Mouse (Mus musculus): ENCODE results near the gene Adgrl3. TPM values are rescaled to one million over a fixed set of nuclear protein-coding genes. Genes with fewer than 3 reads are reported as not detected.
"Not testable (repeated sequence)": the region's sequence is repeated elsewhere in the genome, so short reads cannot be mapped to it uniquely, and the experiment has no call there.

Adgrl3 gene
- total RNA-seq, 2 experiments from 2014 or later, result 157 to 179 TPM

- no peak for DNase-seq
Observed at GRCm38 (mm10) chr5:81417326-81417725, 397.4 kb downstream of the Adgrl3 start.

GRCm38 (mm10) chr5:81427393-81427792, 407.5 kb downstream of the Adgrl3 start:
- no peak for DNase-seq

- no peak for DNase-seq
Observed at GRCm38 (mm10) chr5:81436375-81436774, 416.4 kb downstream of the Adgrl3 start.

GRCm38 (mm10) chr5:81442150-81442549, 422.2 kb downstream of the Adgrl3 start:
- no peak for DNase-seq

- DNase-seq, result no peak
Observed at GRCm38 (mm10) chr5:81465971-81466370, 446.0 kb downstream of the Adgrl3 start.

- no peak for DNase-seq
Observed at GRCm38 (mm10) chr5:81474681-81475080, 454.7 kb downstream of the Adgrl3 start.

GRCm38 (mm10) chr5:81475406-81475805, 455.5 kb downstream of the Adgrl3 start:
- no peak for DNase-seq

- no peak for DNase-seq
Observed at GRCm38 (mm10) chr5:81475971-81476606, 456.2 kb downstream of the Adgrl3 start.

GRCm38 (mm10) chr5:81480911-81481310, 461.0 kb downstream of the Adgrl3 start:
- no peak for DNase-seq

- DNase-seq, result no peak
Observed at GRCm38 (mm10) chr5:81483890-81484289, 464.0 kb downstream of the Adgrl3 start.

- no peak for DNase-seq
Observed at GRCm38 (mm10) chr5:81501076-81501475, 481.1 kb downstream of the Adgrl3 start.

GRCm38 (mm10) chr5:81518720-81519496, 499.0 kb downstream of the Adgrl3 start:
- no peak for DNase-seq

- peak in 1 of 2 experiments; percentile 24 for DNase-seq
Observed at GRCm38 (mm10) chr5:81519497-81520382, 499.8 kb downstream of the Adgrl3 start.

GRCm38 (mm10) chr5:81522760-81523159, 502.8 kb downstream of the Adgrl3 start:
- DNase-seq, result no peak

GRCm38 (mm10) chr5:81524532-81524961, 504.6 kb downstream of the Adgrl3 start:
- no peak for DNase-seq

- DNase-seq, result no peak
Observed at GRCm38 (mm10) chr5:81525326-81525725, 505.4 kb downstream of the Adgrl3 start.

- peak in 1 of 2 experiments; percentile 13 for DNase-seq
Observed at GRCm38 (mm10) chr5:81531639-81532038, 511.7 kb downstream of the Adgrl3 start.

GRCm38 (mm10) chr5:81550211-81550610, 530.3 kb downstream of the Adgrl3 start:
- no peak for DNase-seq

- DNase-seq, result not testable (repeated sequence)
Observed at GRCm38 (mm10) chr5:81555149-81555548, 535.2 kb downstream of the Adgrl3 start.

- DNase-seq, result no peak
Observed at GRCm38 (mm10) chr5:81556008-81556407, 536.1 kb downstream of the Adgrl3 start.

- no peak for DNase-seq
Observed at GRCm38 (mm10) chr5:81558965-81559364, 539.0 kb downstream of the Adgrl3 start.

GRCm38 (mm10) chr5:81564294-81564693, 544.4 kb downstream of the Adgrl3 start:
- DNase-seq, result peak; percentile 29 to 39

- no peak for DNase-seq
Observed at GRCm38 (mm10) chr5:81566577-81566976, 546.6 kb downstream of the Adgrl3 start.

Measured in layer of hippocampus, postnatal 36 days (tissue).